Mouse (Mus musculus): Measurements from ENCODE around the gene Meis3. TPM values are rescaled to one million over a fixed set of nuclear protein-coding genes. Genes with fewer than 3 reads are reported as not detected.
A peak's percentile ranks its signal among the peaks of the same experiment; 100 is the strongest.

Gene Meis3
- polyA plus RNA-seq, 1 experiment: 3.8 TPM

GRCm38 (mm10) chr7:16183663-16184062, 8.8 kb downstream of the Meis3 start:
- no peak for TF ChIP-seq POLR2A (IDR thresholded peaks at IDR 0.05; ENCODE audit: low read depth, low read length)
- TF ChIP-seq CTCF (conservative IDR thresholded peaks at IDR 0.05; ENCODE audit: insufficient read depth, insufficient read length, low read depth, low read length): no peak

GRCm38 (mm10) chr7:16187494-16187893, 12.6 kb downstream of the Meis3 start:
- no peak overlapping the region for H3K4me3 ChIP-seq (ENCODE audit: insufficient read depth, low read depth, low read length)
- WGBS: 77% methylated on average over 8 of the region's 8 CpGs
- H3K27ac ChIP-seq (ENCODE audit: insufficient read depth, low read depth, low read length): no peak overlapping the region
- TF ChIP-seq POLR2A (IDR thresholded peaks at IDR 0.05; ENCODE audit: low read depth, low read length) (no peak), CTCF (conservative IDR thresholded peaks at IDR 0.05; ENCODE audit: insufficient read depth, insufficient read length, low read depth, low read length) (no peak)
- no peaks in the 10 kb centered on the region for H3K4me1 ChIP-seq (ENCODE audit: control insufficient read depth, insufficient read depth, low read length)
- DNase-seq: no peak
- H3K27me3 ChIP-seq (replicated peaks; ENCODE audit: control insufficient read depth, insufficient read depth, low read length): no peaks in the 10 kb centered on the region
- no peaks in the 10 kb centered on the region for H3K36me3 ChIP-seq (ENCODE audit: control insufficient read depth, insufficient read depth, low read length)

More at GRCm38 (mm10) chr7:16183663-16184062, 8.8 kb downstream of the Meis3 start:
- no peaks in the 10 kb centered on the region for H3K36me3 ChIP-seq (ENCODE audit: control insufficient read depth, insufficient read depth, low read length)
- H3K4me3 ChIP-seq (ENCODE audit: insufficient read depth, low read depth, low read length): no peak overlapping the region
- DNase-seq: peak; percentile 62
- H3K27ac ChIP-seq (ENCODE audit: insufficient read depth, low read depth, low read length): no peak overlapping the region
- H3K4me1 ChIP-seq (ENCODE audit: control insufficient read depth, insufficient read depth, low read length): no peaks in the 10 kb centered on the region
- no peaks in the 10 kb centered on the region for H3K27me3 ChIP-seq (replicated peaks; ENCODE audit: control insufficient read depth, insufficient read depth, low read length)
- WGBS: 19% methylated on average over 8 of the region's 8 CpGs

- Histone ChIP-seq H3K4me3 (ENCODE audit: insufficient read depth, low read depth, low read length) (no peak overlapping the region), H3K27ac (ENCODE audit: insufficient read depth, low read depth, low read length) (no peak overlapping the region), H3K4me1 (ENCODE audit: control insufficient read depth, insufficient read depth, low read length) (no peaks in the 10 kb centered on the region), H3K27me3 (replicated peaks; ENCODE audit: control insufficient read depth, insufficient read depth, low read length) (no peaks in the 10 kb centered on the region), H3K36me3 (ENCODE audit: control insufficient read depth, insufficient read depth, low read length) (no peaks in the 10 kb centered on the region)
- TF ChIP-seq CTCF (conservative IDR thresholded peaks at IDR 0.05; ENCODE audit: insufficient read depth, insufficient read length, low read depth, low read length): peak; percentile 73
- TF ChIP-seq POLR2A (IDR thresholded peaks at IDR 0.05; ENCODE audit: low read depth, low read length): no peak
- WGBS: 22% methylated on average over 5 of the region's 5 CpGs
- DNase-seq: peak; percentile 77
Observed at GRCm38 (mm10) chr7:16192315-16192714, 17.4 kb downstream of the Meis3 start.

- no peak overlapping the region for H3K27ac ChIP-seq (ENCODE audit: insufficient read depth, low read depth, low read length)
- H3K27me3 ChIP-seq (replicated peaks; ENCODE audit: control insufficient read depth, insufficient read depth, low read length): no peaks in the 10 kb centered on the region
- WGBS: 32% methylated on average over 3 of the region's 3 CpGs
- no peaks in the 10 kb centered on the region for H3K36me3 ChIP-seq (ENCODE audit: control insufficient read depth, insufficient read depth, low read length)
- DNase-seq: no peak
- TF ChIP-seq POLR2A (IDR thresholded peaks at IDR 0.05; ENCODE audit: low read depth, low read length): no peak
- TF ChIP-seq CTCF (conservative IDR thresholded peaks at IDR 0.05; ENCODE audit: insufficient read depth, insufficient read length, low read depth, low read length): no peak
- no peaks in the 10 kb centered on the region for H3K4me1 ChIP-seq (ENCODE audit: control insufficient read depth, insufficient read depth, low read length)
- H3K4me3 ChIP-seq (ENCODE audit: insufficient read depth, low read depth, low read length): no peak overlapping the region
Observed at GRCm38 (mm10) chr7:16193702-16194101, 18.8 kb downstream of the Meis3 start.

GRCm38 (mm10) chr7:16196616-16197015, 21.7 kb downstream of the Meis3 start:
- TF ChIP-seq CTCF (conservative IDR thresholded peaks at IDR 0.05; ENCODE audit: insufficient read depth, insufficient read length, low read depth, low read length): no peak
- no peak for TF ChIP-seq POLR2A (IDR thresholded peaks at IDR 0.05; ENCODE audit: low read depth, low read length)
- no peak for DNase-seq
- H3K4me3 ChIP-seq (ENCODE audit: insufficient read depth, low read depth, low read length): no peak overlapping the region
- H3K27me3 ChIP-seq (replicated peaks; ENCODE audit: control insufficient read depth, insufficient read depth, low read length): no peaks in the 10 kb centered on the region
- no peaks in the 10 kb centered on the region for H3K36me3 ChIP-seq (ENCODE audit: control insufficient read depth, insufficient read depth, low read length)
- no peak overlapping the region for H3K27ac ChIP-seq (ENCODE audit: insufficient read depth, low read depth, low read length)
- WGBS: 77% methylated on average over 6 of the region's 6 CpGs
- H3K4me1 ChIP-seq (ENCODE audit: control insufficient read depth, insufficient read depth, low read length): no peaks in the 10 kb centered on the region

GRCm38 (mm10) chr7:16197166-16197565, 22.3 kb downstream of the Meis3 start:
- peaks cover under 1% of the 10 kb centered on the region; the same call in 1 of the 2 replicates for H3K4me1 ChIP-seq (ENCODE audit: control insufficient read depth, insufficient read depth, low read length)

GRCm38 (mm10) chr7:16198540-16198939, 23.6 kb downstream of the Meis3 start:
- H3K36me3 ChIP-seq (ENCODE audit: control insufficient read depth, insufficient read depth, low read length): no peaks in the 10 kb centered on the region
- no peak for DNase-seq

More at GRCm38 (mm10) chr7:16197166-16197565, 22.3 kb downstream of the Meis3 start:
- Histone ChIP-seq H3K27me3 (replicated peaks; ENCODE audit: control insufficient read depth, insufficient read depth, low read length) (no peaks in the 10 kb centered on the region), H3K36me3 (ENCODE audit: control insufficient read depth, insufficient read depth, low read length) (no peaks in the 10 kb centered on the region), H3K4me3 (ENCODE audit: insufficient read depth, low read depth, low read length) (no peak overlapping the region), H3K27ac (ENCODE audit: insufficient read depth, low read depth, low read length) (no peak overlapping the region)
- no peak for DNase-seq
- WGBS: 73% methylated on average over 5 of the region's 5 CpGs
- TF ChIP-seq POLR2A (IDR thresholded peaks at IDR 0.05; ENCODE audit: low read depth, low read length) (no peak), CTCF (conservative IDR thresholded peaks at IDR 0.05; ENCODE audit: insufficient read depth, insufficient read length, low read depth, low read length) (no peak)

More at GRCm38 (mm10) chr7:16198540-16198939, 23.6 kb downstream of the Meis3 start:
- WGBS: 85% methylated on average over 11 of the region's 11 CpGs
- H3K27ac ChIP-seq (ENCODE audit: insufficient read depth, low read depth, low read length): no peak overlapping the region
- no peak overlapping the region for H3K4me3 ChIP-seq (ENCODE audit: insufficient read depth, low read depth, low read length)
- TF ChIP-seq CTCF (conservative IDR thresholded peaks at IDR 0.05; ENCODE audit: insufficient read depth, insufficient read length, low read depth, low read length) (no peak), POLR2A (IDR thresholded peaks at IDR 0.05; ENCODE audit: low read depth, low read length) (no peak)
- peaks cover 12% of the 10 kb centered on the region for H3K4me1 ChIP-seq (ENCODE audit: control insufficient read depth, insufficient read depth, low read length)
- no peaks in the 10 kb centered on the region for H3K27me3 ChIP-seq (replicated peaks; ENCODE audit: control insufficient read depth, insufficient read depth, low read length)

All from kidney, adult 2 months (tissue).